15 mouse cellular contexts compared by ENCODE assay signal in the genomic region with DNA sequence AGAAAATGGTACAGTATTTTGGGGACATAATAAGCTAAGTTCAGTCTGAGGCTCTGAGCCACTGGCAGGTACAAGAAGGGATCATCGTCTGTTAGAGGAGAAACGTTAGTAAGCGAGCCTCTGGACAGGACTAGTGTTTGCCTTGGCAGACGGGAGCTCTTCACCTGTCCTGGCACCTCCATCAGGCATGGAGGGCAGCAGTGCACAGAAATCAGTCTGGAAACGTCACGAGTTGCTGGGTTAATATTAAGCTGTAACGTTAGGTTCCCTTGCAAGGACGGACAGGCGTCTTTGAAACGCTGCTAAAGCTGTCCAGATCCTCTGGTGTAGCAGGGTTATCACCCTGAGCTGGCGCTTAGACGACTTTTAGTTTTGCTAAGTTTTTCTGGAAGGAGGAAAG.
"Had no signal": no experiment of that assay in that cellular context is flagged by ENCODE, and none has a peak within 500 bp of the region (broad histone marks: within the 10 kb centered on the region; RNA-seq: fewer than 3 reads in every experiment).

No protein-coding gene starts in this region.

- ATAC-seq: hindbrain, embryonic 16.5 days; intestine, postnatal 0 days; liver, embryonic 12.5 days had no signal

- DNase-seq: layer of hippocampus, adult 9-11 months; lung, embryonic 14.5 days; lung, postnatal 14 days; midbrain, embryonic 14.5 days; thymus, adult 18-20 months; thymus, postnatal 36 days had no signal

- H3K4me1 ChIP-seq: limb, embryonic 10.5 days; limb, embryonic 13.5 days; liver, embryonic 12.5 days had no signal

- H3K27me3 ChIP-seq: hindbrain, embryonic 13.5 days; limb, embryonic 13.5 days; liver, embryonic 12.5 days; liver, embryonic 15.5 days had no signal

- H3K9ac ChIP-seq: hindbrain, embryonic 13.5 days; limb, embryonic 13.5 days; liver, embryonic 12.5 days; liver, embryonic 15.5 days; lung, embryonic 14.5 days had no signal

- H3K9me3 ChIP-seq: hindbrain, embryonic 13.5 days; limb, embryonic 10.5 days; limb, embryonic 13.5 days; liver, embryonic 12.5 days; liver, embryonic 15.5 days had no signal

- H3K27ac ChIP-seq: hindbrain, embryonic 13.5 days; layer of hippocampus, adult 2 months; limb, embryonic 10.5 days; limb, embryonic 13.5 days; liver, embryonic 12.5 days; liver, embryonic 15.5 days had no signal

- H3K4me3 ChIP-seq: hindbrain, embryonic 13.5 days; layer of hippocampus, adult 2 months; limb, embryonic 10.5 days; limb, embryonic 13.5 days; liver, embryonic 12.5 days; liver, embryonic 15.5 days had no signal

- H3K4me2 ChIP-seq: hindbrain, embryonic 13.5 days; limb, embryonic 13.5 days; liver, embryonic 12.5 days; liver, embryonic 15.5 days; lung, embryonic 14.5 days; midbrain, embryonic 11.5 days had no signal
